Mouse (Mus musculus) layer of hippocampus, postnatal 10 days (tissue): ENCODE data around the gene Lyzl4. TPM values are rescaled to one million over a fixed set of nuclear protein-coding genes. Genes with fewer than 3 reads are reported as not detected.
"Not testable (repeated sequence)": the region's sequence is repeated elsewhere in the genome, so short reads cannot be mapped to it uniquely, and the experiment has no call there.

Experiments used
- DNase-seq, 2 experiments: peaks; one replicate each; pipeline ENCODE4 v3.0.0; 2021; ENCODE audit warnings: low spot score in 2 of 2
- total RNA-seq, 2 experiments: library from RNA; stranded (reverse); gene quantifications; 2 replicates each; pipeline ENCODE4 v1.2.3; 2021

The Lyzl4 gene
- total RNA-seq, 2 experiments from 2014 or later: 1.1 TPM; not detected in 1

- DNase-seq: peak in 1 of 2 experiments; percentile 23
Measured at GRCm38 (mm10) chr9:121602381-121602780, 39.5 kb downstream of the Lyzl4 start.

- DNase-seq: peak; percentile 57
Measured at GRCm38 (mm10) chr9:121600861-121601427, 41.0 kb downstream of the Lyzl4 start.

GRCm38 (mm10) chr9:121600201-121600860 lies 41.6 kb downstream of the Lyzl4 start:
- peak in 1 of 2 experiments; percentile 31 for DNase-seq

GRCm38 (mm10) chr9:121599551-121599950 lies 42.3 kb downstream of the Lyzl4 start:
- no peak for DNase-seq

GRCm38 (mm10) chr9:121598106-121598505 lies 43.8 kb downstream of the Lyzl4 start:
- DNase-seq: no peak

- DNase-seq: peak in 1 of 2 experiments; percentile 20
Measured at GRCm38 (mm10) chr9:121594771-121595170, 47.1 kb downstream of the Lyzl4 start.

GRCm38 (mm10) chr9:121593768-121594167 lies 48.1 kb downstream of the Lyzl4 start:
- not testable (repeated sequence) for DNase-seq

GRCm38 (mm10) chr9:121592948-121593550 lies 48.8 kb downstream of the Lyzl4 start:
- peak in 1 of 2 experiments; percentile 20 for DNase-seq

- no peak for DNase-seq
Measured at GRCm38 (mm10) chr9:121589533-121589932, 52.4 kb downstream of the Lyzl4 start.

- no peak for DNase-seq
Measured at GRCm38 (mm10) chr9:121574380-121574779, 67.5 kb downstream of the Lyzl4 start.

GRCm38 (mm10) chr9:121568451-121568850 lies 73.4 kb downstream of the Lyzl4 start:
- DNase-seq: no peak

GRCm38 (mm10) chr9:121566387-121566786 lies 75.5 kb downstream of the Lyzl4 start:
- no peak for DNase-seq

GRCm38 (mm10) chr9:121563276-121563675 lies 78.6 kb downstream of the Lyzl4 start:
- DNase-seq: no peak

- no peak for DNase-seq
Measured at GRCm38 (mm10) chr9:121560515-121560914, 81.4 kb downstream of the Lyzl4 start.

- DNase-seq: no peak
Measured at GRCm38 (mm10) chr9:121558167-121558566, 83.7 kb downstream of the Lyzl4 start.

- DNase-seq: no peak
Measured at GRCm38 (mm10) chr9:121556913-121557312, 85.0 kb downstream of the Lyzl4 start.

GRCm38 (mm10) chr9:121555395-121556000 lies 86.4 kb downstream of the Lyzl4 start:
- DNase-seq: peak in 1 of 2 experiments; percentile 28

GRCm38 (mm10) chr9:121553643-121554042 lies 88.3 kb downstream of the Lyzl4 start:
- DNase-seq: no peak

- DNase-seq: peak in 1 of 2 experiments; percentile 42
Measured at GRCm38 (mm10) chr9:121550327-121550771, 91.5 kb downstream of the Lyzl4 start.

GRCm38 (mm10) chr9:121549444-121549843 lies 92.5 kb downstream of the Lyzl4 start:
- DNase-seq: no peak

GRCm38 (mm10) chr9:121549010-121549409 lies 92.9 kb downstream of the Lyzl4 start:
- DNase-seq: no peak

- no peak for DNase-seq
Measured at GRCm38 (mm10) chr9:121547431-121547830, 94.5 kb downstream of the Lyzl4 start.
